8 mouse cellular contexts compared by ENCODE assay signal in the genomic region with DNA sequence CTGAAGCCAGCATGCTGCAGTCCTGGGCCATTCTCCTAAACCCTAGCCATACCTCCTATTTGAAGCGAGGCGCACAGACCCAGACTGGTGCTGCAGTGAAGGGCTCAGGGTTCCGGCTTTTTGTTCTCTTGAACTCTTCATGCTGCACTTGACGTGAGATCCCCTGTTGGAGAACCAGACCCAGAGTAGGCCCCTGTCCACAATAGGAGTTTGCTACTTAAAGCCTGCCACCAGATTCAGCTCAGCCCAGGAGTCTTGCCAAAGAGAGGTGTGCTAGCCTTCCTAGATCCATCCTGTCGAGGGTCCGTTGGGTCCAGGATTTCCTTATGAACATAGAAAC. TPM values are rescaled to one million over a fixed set of nuclear protein-coding genes. Genes with fewer than 3 reads are reported as not detected.
A peak's percentile ranks its signal among the peaks of the same experiment; 100 is the strongest.
DNase-seq lines count a peak whose midpoint lies in the region; ATAC-seq and TF ChIP-seq lines count a peak whose summit lies in the region.

No protein-coding gene starts in this region.

- 5% methylated on average over 6 of the region's 6 CpGs for WGBS in kidney, embryonic 16.5 days
- WGBS in embryonic facial prominence, embryonic 10.5 days: 9% methylated on average over 6 of the region's 6 CpGs
- WGBS in hindbrain, postnatal 0 days: 3% methylated on average over 6 of the region's 6 CpGs
- WGBS in midbrain, postnatal 0 days: 3% methylated on average over 6 of the region's 6 CpGs

- H3K4me1 ChIP-seq in kidney, embryonic 16.5 days (ENCODE audit: insufficient read depth, low read length): peaks cover 28% of the 10 kb centered on the region
- H3K4me1 ChIP-seq in embryonic facial prominence, embryonic 10.5 days: peaks cover 46% of the 10 kb centered on the region
- peaks cover 17% of the 10 kb centered on the region for H3K4me1 ChIP-seq in hindbrain, postnatal 0 days (ENCODE audit: insufficient read depth, low read length)
- H3K4me1 ChIP-seq in midbrain, postnatal 0 days (ENCODE audit: insufficient read depth, low read length): peaks cover 18% of the 10 kb centered on the region; the same call in 1 of the 2 replicates

- TF ChIP-seq CTCF in hindbrain, postnatal 0 days (IDR thresholded peaks at IDR 0.05; ENCODE audit: low read depth): no peak
- TF ChIP-seq CTCF in midbrain, postnatal 0 days (IDR thresholded peaks at IDR 0.05): no peak

- no peak for DNase-seq in kidney, postnatal 14 days
- DNase-seq in embryonic facial prominence, embryonic 10.5 days (ENCODE audit: low spot score): no peak
- no peak for DNase-seq in hindbrain, postnatal 0 days (ENCODE audit: low spot score)
- DNase-seq in midbrain, postnatal 0 days (ENCODE audit: low spot score): no peak
- no peak for DNase-seq in frontal cortex, postnatal 25 days (ENCODE audit: low spot score in 2 of 2)
- DNase-seq in adrenal gland, postnatal 4 days (ENCODE audit: low spot score in 2 of 2): no peak
- no peak for DNase-seq in cerebellum, postnatal 36 days

- H3K36me3 ChIP-seq in kidney, embryonic 16.5 days (ENCODE audit: insufficient read depth, low read length): peaks cover 26% of the 10 kb centered on the region
- H3K36me3 ChIP-seq in embryonic facial prominence, embryonic 10.5 days (replicated peaks): peaks cover 46% of the 10 kb centered on the region
- peaks cover 26% of the 10 kb centered on the region for H3K36me3 ChIP-seq in hindbrain, postnatal 0 days (ENCODE audit: insufficient read depth, low read length)
- H3K36me3 ChIP-seq in midbrain, postnatal 0 days (ENCODE audit: insufficient read depth, low read length): peaks cover 24% of the 10 kb centered on the region

- no peak overlapping the region for H3K27ac ChIP-seq in kidney, embryonic 16.5 days (ENCODE audit: low read length)
- H3K27ac ChIP-seq in embryonic facial prominence, embryonic 10.5 days (replicated peaks): peak overlapping the region; percentile 97
- peak overlapping the region; percentile 95 for H3K27ac ChIP-seq in hindbrain, postnatal 0 days
- peak overlapping the region; percentile 96 for H3K27ac ChIP-seq in midbrain, postnatal 0 days (ENCODE audit: low read depth, low read length)

- H3K4me2 ChIP-seq in kidney, embryonic 16.5 days (replicated peaks; ENCODE audit: low read depth, low read length): peak overlapping the region; percentile 82
- peak overlapping the region; percentile 92 for H3K4me2 ChIP-seq in hindbrain, postnatal 0 days (ENCODE audit: low read depth, low read length)
- H3K4me2 ChIP-seq in midbrain, postnatal 0 days (ENCODE audit: low read depth, low read length, poor library complexity, severe bottlenecking): peak overlapping the region; percentile 99

- no peaks in the 10 kb centered on the region for H3K9me3 ChIP-seq in kidney, embryonic 16.5 days (ENCODE audit: low read length)
- no peaks in the 10 kb centered on the region for H3K9me3 ChIP-seq in embryonic facial prominence, embryonic 10.5 days
- H3K9me3 ChIP-seq in hindbrain, postnatal 0 days (ENCODE audit: low read length): no peaks in the 10 kb centered on the region
- H3K9me3 ChIP-seq in midbrain, postnatal 0 days (ENCODE audit: low read length): no peaks in the 10 kb centered on the region

- peak overlapping the region; percentile 92 for H3K4me3 ChIP-seq in kidney, embryonic 16.5 days (ENCODE audit: low read length)
- peak overlapping the region; percentile 100 for H3K4me3 ChIP-seq in embryonic facial prominence, embryonic 10.5 days
- H3K4me3 ChIP-seq in hindbrain, postnatal 0 days (ENCODE audit: low read length): peak overlapping the region; percentile 97
- H3K4me3 ChIP-seq in midbrain, postnatal 0 days (ENCODE audit: low read depth, low read length): peak overlapping the region; percentile 97

- no peak for ATAC-seq in kidney, embryonic 16.5 days (ENCODE audit: low FRiP score, low TSS enrichment)
- no peak for ATAC-seq in hindbrain, postnatal 0 days
- ATAC-seq in midbrain, postnatal 0 days (ENCODE audit: low FRiP score): no peak

- 0 out of 2 replicates have a peak, but pooled peaks cover 7% of the 10 kb centered on the region for H3K27me3 ChIP-seq in kidney, embryonic 16.5 days (ENCODE audit: insufficient read depth, low read length)
- peaks cover 28% of the 10 kb centered on the region for H3K27me3 ChIP-seq in embryonic facial prominence, embryonic 10.5 days (replicated peaks; ENCODE audit: low read depth, poor library complexity, severe bottlenecking)
- no peaks in the 10 kb centered on the region for H3K27me3 ChIP-seq in hindbrain, postnatal 0 days (ENCODE audit: insufficient read depth, low read length)
- H3K27me3 ChIP-seq in midbrain, postnatal 0 days (ENCODE audit: insufficient read depth, low read length): peaks cover 4% of the 10 kb centered on the region; the same call in 1 of the 2 replicates

- peak overlapping the region; percentile 95 for H3K9ac ChIP-seq in kidney, embryonic 16.5 days (replicated peaks; ENCODE audit: low read length)
- peak overlapping the region; percentile 87 for H3K9ac ChIP-seq in hindbrain, postnatal 0 days (replicated peaks; ENCODE audit: low read length)
- H3K9ac ChIP-seq in midbrain, postnatal 0 days (replicated peaks; ENCODE audit: low read length, poor library complexity, severe bottlenecking): peak overlapping the region; percentile 91

RNA-seq across cellular contexts. Expression of gene Lsm14b, which starts 1.0 kb away (rescaled TPM):
- 4.8 and 7.0 TPM in 2 replicates for polyA plus RNA-seq in kidney, embryonic 16.5 days (2015; fragmentation: Nextera tagmentation; extraction: Ambion mirVana)
- 8.6 and 9.9 TPM in 2 replicates for polyA plus RNA-seq in embryonic facial prominence, embryonic 10.5 days (2016; fragmentation: Nextera tagmentation; extraction: Ambion mirVana)
- total RNA-seq in hindbrain, postnatal 0 days (2014; rRNA removed): 88.2 and 102 TPM in 2 replicates
- 21.0 and 21.3 TPM in 2 replicates for polyA plus RNA-seq in hindbrain, postnatal 0 days (2015; fragmentation: Nextera tagmentation; extraction: Ambion mirVana)
- total RNA-seq in midbrain, postnatal 0 days (2014; rRNA removed): 113 and 118 TPM in 2 replicates
- 22.0 and 23.6 TPM in 2 replicates for polyA plus RNA-seq in midbrain, postnatal 0 days (2015; fragmentation: Nextera tagmentation; extraction: Ambion mirVana)
- total RNA-seq in adrenal gland, postnatal 4 days (2021): 10 to 100 TPM; 45.3 to 47.4 TPM

RNA-seq across cellular contexts. Expression of gene Psma7, which starts 16.4 kb away (rescaled TPM):
- 619 and 638 TPM in 2 replicates for polyA plus RNA-seq in kidney, embryonic 16.5 days (2015; fragmentation: Nextera tagmentation; extraction: Ambion mirVana)
- polyA plus RNA-seq in embryonic facial prominence, embryonic 10.5 days (2016; fragmentation: Nextera tagmentation; extraction: Ambion mirVana): 909 and 921 TPM in 2 replicates
- 196 and 230 TPM in 2 replicates for total RNA-seq in hindbrain, postnatal 0 days (2014; rRNA removed)
- polyA plus RNA-seq in hindbrain, postnatal 0 days (2015; fragmentation: Nextera tagmentation; extraction: Ambion mirVana): 585 TPM in 2 replicates
- total RNA-seq in midbrain, postnatal 0 days (2014; rRNA removed): 197 and 234 TPM in 2 replicates
- 584 and 586 TPM in 2 replicates for polyA plus RNA-seq in midbrain, postnatal 0 days (2015; fragmentation: Nextera tagmentation; extraction: Ambion mirVana)
- 100 to 1,000 TPM; 245 to 248 TPM for total RNA-seq in adrenal gland, postnatal 4 days (2021)

RNA-seq across cellular contexts. Expression of gene Ss18l1, which starts 16.5 kb away (rescaled TPM):
- 7.0 and 7.4 TPM in 2 replicates for polyA plus RNA-seq in kidney, embryonic 16.5 days (2015; fragmentation: Nextera tagmentation; extraction: Ambion mirVana)
- polyA plus RNA-seq in embryonic facial prominence, embryonic 10.5 days (2016; fragmentation: Nextera tagmentation; extraction: Ambion mirVana): 8.3 and 8.6 TPM in 2 replicates
- 80.7 and 100 TPM in 2 replicates for total RNA-seq in hindbrain, postnatal 0 days (2014; rRNA removed)
- polyA plus RNA-seq in hindbrain, postnatal 0 days (2015; fragmentation: Nextera tagmentation; extraction: Ambion mirVana): 34.2 and 37.2 TPM in 2 replicates
- 110 and 111 TPM in 2 replicates for total RNA-seq in midbrain, postnatal 0 days (2014; rRNA removed)
- polyA plus RNA-seq in midbrain, postnatal 0 days (2015; fragmentation: Nextera tagmentation; extraction: Ambion mirVana): 49.2 and 52.3 TPM in 2 replicates
- 1 to 10 TPM; 8.9 to 9.6 TPM for total RNA-seq in adrenal gland, postnatal 4 days (2021)

RNA-seq across cellular contexts. Expression of gene Mtg2, which starts 44.6 kb away (rescaled TPM):
- polyA plus RNA-seq in kidney, embryonic 16.5 days (2015; fragmentation: Nextera tagmentation; extraction: Ambion mirVana): 27.3 and 29.6 TPM in 2 replicates
- 31.3 and 33.0 TPM in 2 replicates for polyA plus RNA-seq in embryonic facial prominence, embryonic 10.5 days (2016; fragmentation: Nextera tagmentation; extraction: Ambion mirVana)
- total RNA-seq in hindbrain, postnatal 0 days (2014; rRNA removed): 17.2 and 17.3 TPM in 2 replicates
- polyA plus RNA-seq in hindbrain, postnatal 0 days (2015; fragmentation: Nextera tagmentation; extraction: Ambion mirVana): 23.3 and 23.9 TPM in 2 replicates
- total RNA-seq in midbrain, postnatal 0 days (2014; rRNA removed): 18.0 and 21.3 TPM in 2 replicates
- 27.3 and 29.1 TPM in 2 replicates for polyA plus RNA-seq in midbrain, postnatal 0 days (2015; fragmentation: Nextera tagmentation; extraction: Ambion mirVana)
- 10 to 100 TPM; 16.4 to 17.7 TPM for total RNA-seq in adrenal gland, postnatal 4 days (2021)

RNA-seq across cellular contexts. Expression of gene Taf4, which starts 49.4 kb away (rescaled TPM):
- polyA plus RNA-seq in kidney, embryonic 16.5 days (2015; fragmentation: Nextera tagmentation; extraction: Ambion mirVana): 3.4 and 4.1 TPM in 2 replicates
- polyA plus RNA-seq in embryonic facial prominence, embryonic 10.5 days (2016; fragmentation: Nextera tagmentation; extraction: Ambion mirVana): 3.2 and 3.7 TPM in 2 replicates
- total RNA-seq in hindbrain, postnatal 0 days (2014; rRNA removed): 12.1 and 13.6 TPM in 2 replicates
- polyA plus RNA-seq in hindbrain, postnatal 0 days (2015; fragmentation: Nextera tagmentation; extraction: Ambion mirVana): 2.5 and 3.0 TPM in 2 replicates
- 11.4 and 15.0 TPM in 2 replicates for total RNA-seq in midbrain, postnatal 0 days (2014; rRNA removed)
- polyA plus RNA-seq in midbrain, postnatal 0 days (2015; fragmentation: Nextera tagmentation; extraction: Ambion mirVana): 2.2 and 2.9 TPM in 2 replicates
- 10 to 100 TPM; 22.7 to 26.0 TPM for total RNA-seq in adrenal gland, postnatal 4 days (2021)
